Mouse (Mus musculus) stomach, embryonic 14.5 days (tissue): ENCODE measurements at regions not wholly inside any gene's neighbourhood (a gene's known extent, or its start where the extent isn't known, plus 50 kb on each side); places are given as distances from the start of the nearest gene placed in this dataset.
A peak's percentile ranks its signal among the peaks of the same experiment; 100 is the strongest.

ENCODE experiments used
- ATAC-seq: fragments of 200-750 bp; cut with Nextera tagmentation; 2 replicates; pipeline ENCODE4 v1.8.0; 2017; ENCODE audit warnings: low read depth, moderate TSS enrichment; ENCODE audit not compliant: insufficient number of reproducible peaks, insufficient read depth, low FRiP score
- H3K27ac ChIP-seq: fragments of 300-500 bp; sonication (generic); 2 replicates; pipeline ENCODE4 v1.5.1; 2014; ENCODE audit warnings: mild to moderate bottlenecking, low read length, moderate library complexity, mixed read lengths
- H3K27me3 ChIP-seq: fragments of 300-500 bp; sonication (generic); 2 replicates; pipeline ENCODE4 v1.6.1; 2014; ENCODE audit warnings: low read length, control low read depth, mixed read lengths; ENCODE audit not compliant: control insufficient read depth, insufficient read depth
- H3K36me3 ChIP-seq: fragments of 300-500 bp; sonication (generic); 2 replicates; pipeline ENCODE4 v1.6.1; 2014; ENCODE audit warnings: mild to moderate bottlenecking, control low read depth, low read length, moderate library complexity, mixed read lengths; ENCODE audit not compliant: control insufficient read depth, insufficient read depth
- H3K4me1 ChIP-seq: fragments of 300-500 bp; sonication (generic); 2 replicates; pipeline ENCODE4 v1.6.1; 2014; ENCODE audit warnings: low read length, control low read depth, mixed read lengths; ENCODE audit not compliant: control insufficient read depth, insufficient read depth
- H3K4me2 ChIP-seq: fragments of 300-500 bp; sonication (generic); replicated peaks from 2 replicates; pipeline ENCODE4 v1.6.1; 2014; ENCODE audit warnings: low read depth, low read length, control low read depth
- H3K4me3 ChIP-seq: fragments of 300-500 bp; sonication (generic); 2 replicates; pipeline ENCODE4 v1.5.1; 2014; ENCODE audit warnings: low read depth, low read length, control low read depth
- H3K9ac ChIP-seq: fragments of 300-500 bp; sonication (generic); replicated peaks from 2 replicates; pipeline ENCODE4 v1.6.1; 2014; ENCODE audit warnings: low read depth, mild to moderate bottlenecking, control low read depth, low read length, moderate library complexity, mixed read lengths
- H3K9me3 ChIP-seq: fragments of 300-500 bp; sonication (generic); 2 replicates; pipeline ENCODE4 v1.6.1; 2016; ENCODE audit warnings: low read depth, low read length, control low read depth; ENCODE audit not compliant: control insufficient read depth
- WGBS: fragments of 180-500 bp; shearing (Covaris S2); extraction: QIAGEN DNeasy Blood & Tissue Kit; methylation state at CpG from one replicate; pipeline ENCODE4 v1.1.7; 2014; 5-methylcytosine and 5-hydroxymethylcytosine counted together

- H3K4me1 ChIP-seq, result peaks cover 5% of the 10 kb centered on the region; the same call in 1 of the 2 replicates
- no peak overlapping the region for H3K9ac ChIP-seq
- H3K4me3 ChIP-seq, result no peak overlapping the region
- H3K4me2 ChIP-seq, result no peak overlapping the region
- H3K27me3 ChIP-seq, result no peaks in the 10 kb centered on the region
- WGBS, result 42% methylated on average over 4 of the region's 4 CpGs
- no peak overlapping the region for H3K27ac ChIP-seq
- no peak for ATAC-seq
- no peaks in the 10 kb centered on the region for H3K9me3 ChIP-seq
- no peaks in the 10 kb centered on the region for H3K36me3 ChIP-seq
Observed at GRCm38 (mm10) chr4:106018936-106019335, 229.3 kb downstream of the Gm12728 start.

GRCm38 (mm10) chr4:106020338-106020737 is 230.7 kb downstream of the Gm12728 start:
- 17% methylated on average over 4 of the region's 4 CpGs for WGBS
- ATAC-seq, result 0 out of 2 replicates have a peak, but pooled peaks have one; percentile 33
- Histone ChIP-seq H3K27me3 (no peaks in the 10 kb centered on the region), H3K27ac (no peak overlapping the region), H3K4me3 (no peak overlapping the region), H3K4me2 (no peak overlapping the region), H3K4me1 (peaks cover 8% of the 10 kb centered on the region), H3K36me3 (no peaks in the 10 kb centered on the region), H3K9me3 (no peaks in the 10 kb centered on the region), H3K9ac (no peak overlapping the region)

- Histone ChIP-seq H3K4me3 (no peak overlapping the region), H3K9me3 (no peaks in the 10 kb centered on the region), H3K4me2 (no peak overlapping the region), H3K4me1 (peaks cover 10% of the 10 kb centered on the region), H3K36me3 (no peaks in the 10 kb centered on the region), H3K27me3 (no peaks in the 10 kb centered on the region), H3K27ac (no peak overlapping the region), H3K9ac (no peak overlapping the region)
- ATAC-seq, result no peak
- WGBS, result 83% methylated on average over 1 of the region's 1 CpGs
Observed at GRCm38 (mm10) chr4:106024591-106024990, 234.9 kb downstream of the Gm12728 start.

GRCm38 (mm10) chr4:106025966-106026637 is 236.4 kb downstream of the Gm12728 start:
- peak; percentile 37; the same call in 1 of the 2 replicates for ATAC-seq
- WGBS, result 49% methylated on average over 15 of the region's 15 CpGs
- no peaks in the 10 kb centered on the region for H3K27me3 ChIP-seq
- H3K4me2 ChIP-seq, result 0 out of 2 replicates have a peak overlapping the region, but pooled peaks have one; percentile 3
- H3K36me3 ChIP-seq, result no peaks in the 10 kb centered on the region
- H3K9me3 ChIP-seq, result no peaks in the 10 kb centered on the region
- H3K27ac ChIP-seq, result peak overlapping the region; percentile 6; the same call in 1 of the 2 replicates
- no peak overlapping the region for H3K4me3 ChIP-seq
- H3K9ac ChIP-seq, result no peak overlapping the region
- peaks cover 6% of the 10 kb centered on the region; the same call in 1 of the 2 replicates for H3K4me1 ChIP-seq

- no peak overlapping the region for H3K27ac ChIP-seq
- H3K27me3 ChIP-seq, result no peaks in the 10 kb centered on the region
- H3K9me3 ChIP-seq, result 0 out of 2 replicates have a peak, but pooled peaks cover 2% of the 10 kb centered on the region
- H3K4me3 ChIP-seq, result no peak overlapping the region
- H3K4me1 ChIP-seq, result no peaks in the 10 kb centered on the region
- no peak for ATAC-seq
- no peak overlapping the region for H3K4me2 ChIP-seq
- H3K9ac ChIP-seq, result no peak overlapping the region
- 58% methylated on average over 7 of the region's 7 CpGs for WGBS
- H3K36me3 ChIP-seq, result no peaks in the 10 kb centered on the region
Observed at GRCm38 (mm10) chr4:106040376-106040775, 250.7 kb downstream of the Gm12728 start.

- H3K9me3 ChIP-seq, result 0 out of 2 replicates have a peak, but pooled peaks cover 1% of the 10 kb centered on the region
- no peak overlapping the region for H3K27ac ChIP-seq
- ATAC-seq, result no peak
- no peak overlapping the region for H3K4me3 ChIP-seq
- WGBS, result 55% methylated on average over 3 of the region's 3 CpGs
- no peaks in the 10 kb centered on the region for H3K4me1 ChIP-seq
- H3K36me3 ChIP-seq, result no peaks in the 10 kb centered on the region
- no peak overlapping the region for H3K4me2 ChIP-seq
- no peaks in the 10 kb centered on the region for H3K27me3 ChIP-seq
- no peak overlapping the region for H3K9ac ChIP-seq
Observed at GRCm38 (mm10) chr4:106042456-106042855, 252.8 kb downstream of the Gm12728 start.

- Histone ChIP-seq H3K9ac (no peak overlapping the region), H3K36me3 (no peaks in the 10 kb centered on the region), H3K27ac (no peak overlapping the region), H3K27me3 (no peaks in the 10 kb centered on the region), H3K9me3 (no peaks in the 10 kb centered on the region), H3K4me1 (no peaks in the 10 kb centered on the region), H3K4me2 (no peak overlapping the region), H3K4me3 (no peak overlapping the region)
- 84% methylated on average over 9 of the region's 9 CpGs for WGBS
- no peak for ATAC-seq
Observed at GRCm38 (mm10) chr4:106043661-106044060, 254.0 kb downstream of the Gm12728 start.

- Histone ChIP-seq H3K9me3 (no peaks in the 10 kb centered on the region), H3K27me3 (no peaks in the 10 kb centered on the region), H3K9ac (no peak overlapping the region), H3K27ac (no peak overlapping the region), H3K36me3 (no peaks in the 10 kb centered on the region), H3K4me3 (no peak overlapping the region), H3K4me2 (no peak overlapping the region), H3K4me1 (no peaks in the 10 kb centered on the region)
- 60% methylated on average over 8 of the region's 8 CpGs for WGBS
- ATAC-seq, result no peak
Observed at GRCm38 (mm10) chr4:106048053-106048452, 258.4 kb downstream of the Gm12728 start.

GRCm38 (mm10) chr4:106048797-106049196 is 259.1 kb downstream of the Gm12728 start:
- Histone ChIP-seq H3K27me3 (no peaks in the 10 kb centered on the region), H3K4me1 (no peaks in the 10 kb centered on the region), H3K36me3 (no peaks in the 10 kb centered on the region), H3K27ac (no peak overlapping the region), H3K9me3 (no peaks in the 10 kb centered on the region), H3K9ac (no peak overlapping the region), H3K4me3 (no peak overlapping the region), H3K4me2 (no peak overlapping the region)
- no peak for ATAC-seq
- 73% methylated on average over 8 of the region's 8 CpGs for WGBS
